Mouse (Mus musculus): Measurements from ENCODE around the gene Sf3a3.

DNA sequence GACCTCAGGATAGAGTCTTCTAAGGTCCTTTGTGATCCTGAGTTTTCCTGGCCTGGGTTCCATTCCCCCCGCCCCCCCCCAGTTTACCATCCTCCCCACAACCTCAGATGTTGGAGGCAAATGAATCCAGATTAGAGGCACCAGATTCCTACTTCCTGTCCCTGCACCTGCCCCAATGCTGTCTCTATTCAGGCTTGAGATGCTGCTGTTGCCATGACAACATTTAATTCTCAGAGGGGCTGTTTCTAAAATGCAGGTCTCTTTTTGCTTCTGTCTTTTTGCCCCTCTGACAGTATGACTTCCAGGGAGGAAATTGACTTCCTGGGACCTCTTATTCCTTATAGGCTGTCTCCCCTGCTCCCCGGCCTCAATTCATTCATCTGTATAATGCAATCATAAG lies 22.4 kb downstream of the Sf3a3 start:
- TF ChIP-seq CTCF (IDR thresholded peaks at IDR 0.05; ENCODE audit: extremely low read depth, insufficient read length, insufficient replicate concordance, low read depth, low read length) (no peak), POLR2A (IDR thresholded peaks at IDR 0.05; ENCODE audit: low read depth, low read length) (no peak)

Data from small intestine, adult 2 months (tissue).